Mouse (Mus musculus) kidney, adult 9 months (tissue): ENCODE data around the gene Tnfrsf9.

Experiments used
- DNase-seq: peaks from one replicate; pipeline ENCODE4 v3.0.0; 2022

Tnfrsf9 gene

DNA sequence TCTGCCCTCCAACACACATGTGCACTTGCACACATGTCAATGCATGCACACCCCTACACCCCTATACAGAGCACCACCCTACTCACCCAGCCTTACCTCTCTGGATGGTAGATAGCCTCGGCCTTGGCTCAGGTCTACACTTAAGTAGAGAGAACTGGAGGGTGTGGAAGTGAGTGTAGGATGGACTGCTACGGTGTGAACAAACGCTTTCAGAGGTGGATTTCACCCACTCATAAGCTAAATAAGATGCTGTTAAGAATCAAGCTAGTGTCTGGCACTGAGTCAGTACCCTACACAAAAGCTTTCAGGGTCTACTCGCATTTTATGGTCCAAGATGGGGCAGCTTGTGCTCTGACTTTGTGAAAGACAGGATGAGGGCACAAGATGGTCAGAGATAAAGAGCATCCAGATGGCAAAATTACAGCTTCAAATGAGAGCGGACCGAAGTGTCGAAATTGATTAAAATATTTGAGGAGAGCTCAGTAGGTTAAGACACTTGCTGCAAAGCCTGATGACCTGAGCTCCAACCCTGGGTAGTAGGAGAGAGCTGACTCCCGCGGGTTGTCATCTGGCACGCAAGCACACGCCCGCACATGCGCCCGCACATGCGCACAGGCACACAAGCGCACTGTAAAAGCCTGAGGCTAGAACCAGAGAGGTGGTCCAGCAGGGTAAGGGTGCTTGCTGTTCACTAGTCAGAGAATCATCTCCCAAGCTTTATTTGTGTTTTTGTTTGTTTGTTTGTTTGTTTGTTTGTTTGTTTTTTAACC lies 23.1 kb downstream of the Tnfrsf9 start:
- no peak for DNase-seq

DNA sequence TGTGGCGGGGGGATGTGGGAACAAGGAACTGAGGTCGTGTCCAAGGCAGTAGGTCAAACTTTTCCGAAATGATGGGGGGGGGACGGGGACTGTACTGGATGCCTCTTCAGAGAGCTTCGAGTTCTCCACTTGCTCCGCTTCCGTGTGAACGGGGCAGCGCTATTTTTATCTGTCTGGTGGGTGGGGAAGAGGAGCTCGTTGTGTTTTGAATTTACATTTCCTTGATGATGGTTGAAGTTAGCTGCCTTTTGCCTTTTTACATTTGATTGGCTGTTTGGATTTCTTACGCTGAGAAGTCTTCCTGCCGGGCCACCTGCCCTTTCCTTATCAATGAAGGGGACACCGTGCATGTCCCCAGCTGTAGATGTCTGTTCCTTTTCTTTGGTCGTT lies 23.7 kb downstream of the Tnfrsf9 start:
- no peak for DNase-seq

DNA sequence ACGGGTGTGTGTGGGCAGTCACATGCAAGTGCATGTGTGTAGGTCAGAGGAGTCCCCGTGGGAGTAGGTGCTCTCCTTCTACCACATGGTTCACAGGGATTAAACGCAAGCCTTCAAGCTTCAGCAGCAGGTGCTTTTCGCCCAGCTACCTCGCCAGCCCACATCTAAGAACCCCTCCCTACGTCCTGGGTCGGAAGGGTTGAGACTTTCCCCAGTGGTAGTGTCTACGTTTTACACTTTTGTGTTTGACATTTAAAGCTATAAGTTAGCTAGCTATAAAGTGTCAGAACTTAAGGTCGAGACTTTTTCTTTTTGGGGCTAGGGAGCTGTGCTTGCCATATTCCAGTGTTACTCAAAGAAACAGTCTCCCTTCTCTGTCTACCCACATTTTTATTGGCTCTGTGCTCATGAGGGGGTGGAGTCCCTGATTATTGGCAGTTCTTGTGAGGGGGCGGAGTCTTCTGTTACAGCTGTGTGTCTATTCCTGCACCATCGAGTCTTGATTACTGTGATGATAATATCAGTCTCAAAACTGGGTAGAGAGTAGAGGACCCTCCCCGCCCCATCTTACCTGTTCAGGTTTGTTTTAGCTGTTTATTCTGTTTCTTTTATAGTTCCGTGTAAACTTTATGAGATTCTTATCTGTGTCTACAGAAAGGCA lies 25.8 kb downstream of the Tnfrsf9 start:
- no peak for DNase-seq

DNA sequence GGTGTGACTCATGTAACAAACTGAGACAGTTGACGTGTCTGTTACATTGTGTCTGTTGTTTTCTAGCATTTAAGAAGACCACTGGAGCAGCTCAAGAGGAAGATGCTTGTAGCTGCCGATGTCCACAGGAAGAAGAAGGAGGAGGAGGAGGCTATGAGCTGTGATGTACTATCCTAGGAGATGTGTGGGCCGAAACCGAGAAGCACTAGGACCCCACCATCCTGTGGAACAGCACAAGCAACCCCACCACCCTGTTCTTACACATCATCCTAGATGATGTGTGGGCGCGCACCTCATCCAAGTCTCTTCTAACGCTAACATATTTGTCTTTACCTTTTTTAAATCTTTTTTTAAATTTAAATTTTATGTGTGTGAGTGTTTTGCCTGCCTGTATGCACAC lies 30.3 kb downstream of the Tnfrsf9 start:
- DNase-seq = no peak

DNA sequence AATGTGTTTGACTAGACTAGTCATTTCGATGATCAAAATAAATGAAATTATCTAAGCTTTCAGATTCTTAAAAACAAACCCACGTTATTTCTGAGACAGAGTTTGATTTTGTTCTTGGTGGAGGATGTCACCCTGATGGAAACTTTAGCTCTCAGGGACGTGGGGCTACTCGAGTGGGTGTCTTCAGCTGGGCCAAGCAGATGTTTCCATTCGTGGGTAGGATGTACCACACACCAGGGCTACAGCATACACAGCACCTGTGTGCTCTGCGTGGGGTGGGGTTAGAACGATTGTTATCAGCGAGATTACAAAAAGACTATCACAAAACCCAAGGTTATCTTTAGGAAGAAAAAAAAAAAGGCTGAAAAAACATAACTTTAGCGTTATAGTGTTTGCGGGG lies 36.6 kb downstream of the Tnfrsf9 start:
- DNase-seq = no peak

DNA sequence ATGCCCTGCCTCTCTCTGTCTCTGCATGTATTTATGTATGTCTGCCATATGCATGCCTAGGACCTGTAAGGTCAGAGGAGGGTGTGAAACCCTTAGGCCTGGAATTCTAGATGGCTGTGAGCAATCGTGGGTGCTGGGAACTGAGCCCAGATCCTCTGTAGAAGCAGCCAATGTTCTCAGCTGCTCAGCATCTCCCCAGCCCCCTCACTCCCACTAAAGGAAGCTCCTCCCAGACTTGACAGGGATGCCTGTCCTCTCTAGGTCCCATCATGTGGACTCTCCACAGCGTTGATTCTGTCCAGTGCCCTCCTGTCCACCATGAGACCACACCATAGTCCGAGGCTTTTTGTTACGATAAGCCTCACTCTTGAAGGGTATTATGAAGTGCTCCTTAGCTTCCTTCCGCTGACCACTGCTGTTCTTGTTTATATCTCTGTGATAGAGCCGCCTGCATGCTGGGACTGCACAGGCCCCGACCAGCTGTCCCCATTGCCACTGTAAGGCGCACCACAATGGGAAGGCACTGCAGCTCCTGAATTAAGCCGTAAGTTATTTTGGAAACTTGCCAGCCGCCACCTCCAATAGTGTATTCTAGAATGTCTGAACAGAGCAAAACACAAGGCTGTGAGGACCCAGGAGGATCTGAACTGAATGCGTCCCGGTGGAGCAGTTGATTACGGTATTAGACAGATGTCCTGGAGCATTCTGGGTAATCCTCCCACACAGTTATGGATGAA lies 42.2 kb downstream of the Tnfrsf9 start:
- no peak for DNase-seq

DNA sequence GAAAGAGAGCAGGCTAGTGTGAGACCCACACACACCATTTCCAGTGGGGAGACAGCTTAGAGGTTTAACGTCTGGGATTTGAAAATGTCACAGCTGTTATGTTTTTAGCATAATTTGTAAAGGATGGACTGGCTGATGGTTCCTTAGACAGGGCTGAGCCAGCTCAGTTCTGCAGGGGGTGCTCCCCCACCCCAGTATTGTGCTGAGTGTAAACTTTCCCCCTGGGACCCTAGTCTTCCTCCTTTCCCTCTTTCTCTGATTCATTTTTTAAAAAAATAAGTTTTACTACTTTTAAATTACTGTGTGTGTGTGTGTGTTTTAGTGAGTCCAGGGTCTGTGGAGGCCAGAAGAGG lies 42.7 kb downstream of the Tnfrsf9 start:
- DNase-seq = no peak

DNA sequence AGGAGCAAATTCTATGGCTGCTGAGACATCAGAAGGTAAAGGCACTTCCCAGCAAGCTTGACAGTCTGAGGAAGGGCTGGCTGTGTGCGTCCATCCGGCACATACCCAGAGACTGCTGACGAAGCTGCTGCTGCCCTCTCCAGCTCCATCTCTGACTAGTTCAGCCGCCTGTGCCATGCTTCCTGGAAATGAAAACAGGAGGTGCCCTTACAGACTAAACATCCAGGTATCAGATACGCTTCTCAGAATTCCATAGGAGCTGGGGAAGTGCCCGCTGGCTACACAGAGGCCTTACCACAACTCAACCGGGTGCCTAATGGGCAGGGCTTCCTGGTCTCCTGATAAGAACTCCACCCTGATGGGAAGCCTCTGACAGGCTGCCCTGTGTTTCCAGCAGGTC lies 44.2 kb downstream of the Tnfrsf9 start:
- DNase-seq = peak; percentile 27

DNA sequence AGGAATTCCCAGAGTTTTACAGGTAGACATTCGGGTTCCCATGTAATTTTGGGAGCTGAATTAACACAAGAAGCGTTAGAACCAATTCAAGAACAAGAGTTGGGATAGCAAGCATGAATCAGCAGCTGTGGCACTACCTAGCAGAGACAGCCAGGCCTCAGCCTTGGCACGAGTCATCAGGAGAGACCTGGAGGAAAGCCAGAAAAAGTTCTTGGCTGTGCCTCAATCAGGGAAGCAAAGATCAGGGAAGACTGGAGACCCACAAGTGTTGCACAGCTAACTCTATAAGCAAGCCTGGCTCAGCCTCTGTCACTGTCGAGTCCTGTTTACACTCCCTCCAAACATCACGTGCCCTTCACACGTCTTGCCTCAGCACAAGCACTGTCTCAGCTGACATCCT lies 47.9 kb downstream of the Tnfrsf9 start:
- peak; percentile 84 for DNase-seq

DNA sequence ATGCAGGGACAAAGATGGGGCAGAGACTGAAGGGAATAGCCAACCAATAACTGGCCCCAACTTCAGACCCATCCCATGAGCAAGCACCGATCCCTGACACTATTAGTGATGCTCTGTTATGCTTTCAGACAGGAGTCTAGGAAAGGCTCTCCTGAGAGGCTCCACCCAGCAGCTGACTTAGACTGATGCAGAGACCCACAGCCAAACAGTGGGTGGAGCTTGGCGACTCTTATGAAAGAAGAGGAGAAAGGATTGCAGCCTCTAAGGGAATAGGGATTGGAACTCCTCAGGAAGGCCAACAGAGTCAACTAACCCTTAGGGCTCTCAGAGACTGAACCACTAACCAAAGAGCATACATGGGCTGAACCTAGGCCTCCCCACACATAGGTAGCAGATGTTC lies 49.3 kb downstream of the Tnfrsf9 start:
- no peak for DNase-seq

DNA sequence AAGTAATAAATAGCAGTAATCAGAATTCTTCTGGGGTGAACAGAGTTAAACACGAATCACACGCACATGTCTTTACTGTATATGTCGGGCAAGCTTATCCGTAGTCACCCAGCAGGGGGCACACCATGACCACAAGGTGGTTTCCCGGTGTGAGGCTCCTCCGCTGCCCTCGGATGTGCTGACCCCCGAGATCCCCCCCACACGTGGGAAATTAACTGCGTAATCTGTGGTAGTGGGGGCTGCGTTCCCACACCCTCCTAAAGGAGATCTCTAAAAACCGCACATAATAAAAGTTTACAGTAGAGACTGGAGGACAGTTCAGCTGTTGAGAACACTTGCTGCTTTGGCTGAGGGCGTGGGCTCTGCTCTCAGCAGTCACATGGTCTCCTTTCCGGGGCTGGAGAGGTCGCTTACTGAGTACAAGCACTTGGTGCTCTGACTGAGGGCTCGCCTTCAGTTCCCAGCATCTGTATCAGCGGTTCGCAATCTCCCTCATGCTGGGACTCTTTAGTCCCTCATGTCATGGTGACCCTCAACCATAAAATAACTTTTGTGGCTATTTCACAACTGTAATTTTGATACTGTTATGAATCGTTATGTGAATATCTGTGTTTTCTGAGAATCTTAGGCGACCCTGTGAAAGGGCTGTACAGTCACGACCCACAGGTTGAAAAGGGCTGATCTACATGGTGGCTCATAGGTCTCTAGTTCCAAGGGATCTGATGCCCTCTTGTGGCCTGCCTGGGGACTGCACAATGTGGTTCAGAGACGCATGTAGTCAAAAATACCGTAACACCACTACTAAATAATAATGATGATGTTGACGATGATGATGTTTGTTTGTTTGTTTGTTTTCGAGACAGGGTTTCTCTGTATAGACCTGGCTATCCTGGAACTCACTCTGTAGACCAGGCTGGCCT lies 50.5 kb downstream of the Tnfrsf9 start:
- peak; percentile 93 for DNase-seq

DNA sequence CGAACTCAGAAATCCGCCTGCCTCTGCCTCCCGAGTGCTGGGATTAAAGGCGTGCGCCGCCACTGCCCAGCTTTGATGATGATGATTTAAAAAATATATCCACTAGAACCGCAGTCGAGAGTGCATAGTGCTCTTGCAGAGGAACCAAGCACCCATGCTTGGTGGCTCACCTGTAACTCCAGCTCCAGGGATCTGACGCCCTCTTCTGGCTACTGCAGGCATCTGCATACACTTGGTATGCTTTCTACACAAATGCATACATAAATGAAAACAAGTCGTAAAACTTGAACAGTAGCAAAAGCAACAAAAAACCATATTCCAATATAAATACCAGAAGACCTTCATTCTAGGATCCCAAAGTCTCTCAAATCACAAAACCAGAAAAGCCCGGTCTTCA lies 51.2 kb downstream of the Tnfrsf9 start:
- no peak for DNase-seq

DNA sequence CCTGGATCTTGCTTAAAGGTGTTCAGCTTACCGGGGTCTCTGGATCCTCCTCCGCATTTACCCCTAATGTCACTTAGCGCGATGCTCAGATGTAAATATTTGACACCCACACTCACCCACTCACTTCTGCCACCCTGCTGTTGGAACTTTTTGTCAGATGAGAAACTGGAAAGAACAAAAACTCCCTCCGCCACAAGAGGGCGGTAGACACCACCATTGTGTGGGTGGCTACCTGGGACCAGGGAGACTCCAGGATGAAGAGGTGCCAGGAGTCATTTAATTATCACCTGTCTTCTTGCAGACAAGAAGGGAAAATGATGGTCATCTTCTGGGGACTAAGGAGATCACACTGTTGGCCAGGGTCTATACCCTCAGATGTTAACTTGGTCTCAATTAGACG lies 52.2 kb downstream of the Tnfrsf9 start:
- DNase-seq = peak; percentile 82

DNA sequence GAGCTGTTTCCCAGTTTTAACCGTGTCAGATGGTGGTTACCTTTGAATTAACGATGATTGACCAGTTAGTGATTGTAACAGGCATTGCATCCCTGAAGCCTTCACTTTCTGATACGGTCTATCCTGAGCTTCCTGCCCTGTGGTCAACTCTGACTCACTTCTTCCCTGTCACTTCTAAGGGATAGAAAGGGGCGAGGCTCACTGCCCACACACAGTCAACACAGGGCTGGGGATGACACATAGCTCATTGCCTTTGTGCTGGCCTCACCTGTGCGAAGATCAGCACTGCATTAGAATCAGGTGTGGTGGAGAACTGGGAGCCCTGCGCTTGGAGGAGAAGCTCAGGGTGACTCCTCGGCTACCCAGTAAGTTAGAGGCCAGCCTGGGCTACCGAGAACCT lies 54.6 kb downstream of the Tnfrsf9 start:
- DNase-seq = no peak

DNA sequence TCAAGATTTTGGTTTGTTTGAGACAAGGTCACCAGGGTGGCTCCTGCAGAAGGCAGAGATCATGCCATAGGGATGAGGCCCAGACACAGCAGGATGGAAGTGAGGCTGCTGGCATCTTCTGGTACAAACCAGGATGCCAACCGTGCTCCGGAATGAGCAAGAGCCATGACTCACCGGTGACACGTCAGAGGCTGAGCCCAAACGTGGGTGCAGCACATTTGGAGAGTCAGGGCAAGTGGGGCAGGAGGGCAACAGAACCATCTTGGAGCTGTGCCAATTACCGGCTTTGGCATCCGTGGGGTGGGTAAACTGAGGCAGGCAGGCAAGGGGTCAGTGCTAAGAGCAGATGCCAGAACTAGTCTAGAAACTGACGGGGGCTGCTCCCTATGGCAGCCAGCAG lies 58.9 kb downstream of the Tnfrsf9 start:
- no peak for DNase-seq

DNA sequence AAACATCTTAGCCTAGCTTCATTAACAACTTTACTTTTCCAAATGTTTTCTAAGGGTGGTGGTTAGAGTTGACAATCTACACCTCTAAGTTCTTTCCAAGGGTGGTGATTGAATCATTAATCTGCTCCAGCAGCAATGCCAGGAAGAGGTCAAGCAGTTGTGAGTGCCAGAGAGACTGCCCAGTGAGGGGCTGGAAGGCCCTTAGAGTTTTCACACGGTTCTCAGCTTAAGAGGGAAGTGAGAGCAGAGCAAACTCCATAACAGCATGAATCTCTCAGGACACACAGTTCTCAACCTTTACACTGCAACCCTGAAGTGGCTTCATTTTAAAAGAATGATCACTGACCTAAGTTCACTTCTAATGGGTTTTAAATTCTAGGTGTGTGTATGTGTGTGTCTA lies 60.8 kb downstream of the Tnfrsf9 start:
- DNase-seq = peak; percentile 50

DNA sequence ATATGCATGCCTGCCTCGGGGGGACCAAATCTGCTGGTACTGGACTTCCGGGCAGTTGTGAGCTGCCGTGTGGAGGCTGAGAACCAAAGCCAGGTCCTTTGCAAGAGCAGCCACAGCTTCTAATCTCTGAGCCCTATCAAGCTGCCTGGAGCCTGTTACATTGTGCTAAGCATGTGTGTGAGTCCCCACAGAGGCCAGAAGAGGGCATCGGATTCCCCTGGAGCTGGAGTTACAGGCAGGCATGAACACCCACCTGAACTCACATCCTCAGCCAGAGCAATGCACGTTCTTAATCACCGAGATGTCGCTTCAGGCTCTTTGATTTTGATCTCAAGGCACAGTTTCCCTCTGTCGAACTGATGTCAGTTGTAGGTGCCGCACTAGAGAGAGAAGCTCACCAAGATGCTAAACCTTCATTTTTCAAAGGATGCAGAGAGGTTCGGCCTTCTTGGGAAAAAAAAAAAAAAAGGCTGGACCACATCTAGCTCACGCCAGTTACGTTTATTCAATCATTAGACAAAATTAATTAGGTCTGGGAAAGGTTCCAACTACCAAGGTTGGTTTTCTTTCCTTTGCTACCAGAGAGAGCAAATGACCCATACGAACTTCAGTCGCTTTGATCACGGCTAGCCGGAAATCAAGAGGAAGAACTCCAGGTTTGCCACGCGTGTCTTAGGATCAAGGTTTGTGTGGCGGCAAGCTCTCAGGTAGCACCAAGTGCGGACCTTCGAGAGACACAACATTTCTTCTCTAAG lies 64.0 kb downstream of the Tnfrsf9 start:
- peak; percentile 64 for DNase-seq

DNA sequence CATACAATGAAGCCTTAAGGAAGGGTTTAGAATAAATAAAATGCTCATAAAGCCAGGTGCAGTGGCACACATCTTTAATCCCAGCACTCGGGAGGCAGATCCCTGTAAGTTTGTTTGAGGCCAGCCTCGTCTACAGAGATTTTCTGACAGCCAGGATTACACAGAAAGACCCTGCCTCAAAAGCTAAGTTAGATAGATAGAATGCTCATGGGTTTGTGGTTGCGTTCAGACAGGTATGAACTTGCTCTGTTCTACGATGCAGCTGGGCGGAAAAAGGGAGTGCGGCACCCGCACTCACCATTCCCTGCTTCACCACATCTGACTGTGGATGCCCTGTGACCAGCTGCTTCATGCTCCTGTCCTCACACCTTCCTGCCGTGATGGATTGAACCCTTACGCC lies 65.1 kb downstream of the Tnfrsf9 start:
- DNase-seq = no peak

DNA sequence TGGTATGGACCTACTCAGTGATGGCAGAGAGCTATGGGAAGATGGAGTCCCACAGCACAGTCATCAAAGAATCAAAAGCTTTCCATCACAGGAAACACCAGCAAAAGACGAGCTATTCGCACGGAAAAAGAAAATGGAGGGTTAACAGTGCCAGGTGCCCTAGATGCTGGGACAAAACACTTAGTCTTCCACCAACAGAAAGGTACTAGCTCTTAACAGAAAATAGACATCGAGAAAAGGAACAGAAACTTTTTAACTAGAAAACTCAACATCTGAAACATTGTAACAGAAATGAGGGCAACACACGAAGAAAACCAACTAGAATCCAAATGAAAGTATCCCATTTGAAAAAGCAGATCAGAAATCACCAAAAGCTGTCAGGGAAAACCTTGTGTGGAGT lies 65.8 kb downstream of the Tnfrsf9 start:
- no peak for DNase-seq

DNA sequence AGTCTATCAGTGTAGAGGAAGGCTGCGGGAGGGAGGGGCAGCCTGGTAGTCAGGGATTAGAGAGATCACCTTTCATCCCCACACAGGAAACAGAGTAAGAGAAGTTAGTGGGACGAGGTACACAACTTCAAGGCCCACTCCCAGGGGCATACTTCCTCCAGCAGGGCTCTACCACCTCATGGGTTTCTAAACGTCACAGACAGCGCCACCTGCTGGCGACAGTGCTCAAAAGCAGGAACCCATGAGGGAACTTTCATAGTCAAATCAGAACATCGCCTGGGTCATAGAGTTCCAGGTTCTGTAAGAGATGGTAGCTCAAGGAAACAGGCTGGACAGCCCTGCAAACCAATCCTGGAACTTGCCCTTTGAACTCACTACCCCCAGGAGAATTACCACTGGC lies 75.8 kb downstream of the Tnfrsf9 start:
- DNase-seq = peak; percentile 49
